Mouse (Mus musculus) left cerebral cortex, postnatal 25 days (tissue): ENCODE measurements around the gene Gal3st2c. TPM values are rescaled to one million over a fixed set of nuclear protein-coding genes. Genes with fewer than 3 reads are reported as not detected.
A peak's percentile ranks its signal among the peaks of the same experiment; 100 is the strongest.
"Not testable (repeated sequence)": the region's sequence is repeated elsewhere in the genome, so short reads cannot be mapped to it uniquely, and the experiment has no call there.

Experiments used
- DNase-seq, 2 experiments: peaks; one replicate each; pipeline ENCODE4 v3.0.0; 2022; ENCODE audit warnings: low spot score in 2 of 2, mixed read lengths in 1 of 2
- intact Hi-C: fragments of 180-260 bp; cut with DNase I; formaldehyde crosslinking; loops from one replicate; pipeline ENCODE4 v1.15.1; 2025
- total RNA-seq, 2 experiments: library from RNA; stranded (reverse); gene quantifications; 2 replicates each; pipeline ENCODE4 v1.2.3; 2021

The Gal3st2c gene
- total RNA-seq = not detected

GRCm38 (mm10) chr1:93990209-93990608 lies at the start of gene Gal3st2c:
Gal3st2c (plus strand) TSS chr1:93990509.
- intact Hi-C loops = loop anchor here (10.0 kb wide), 1 partner anchor 135 kb away; no protein-coding TSS in a partner anchor
- not testable (repeated sequence) for DNase-seq

GRCm38 (mm10) chr1:93949087-93949486 lies 41.2 kb upstream of the Gal3st2c start:
- intact Hi-C loops = not testable (repeated sequence)

GRCm38 (mm10) chr1:93966489-93966888 lies 23.8 kb upstream of the Gal3st2c start:
- DNase-seq, intact Hi-C loops: not testable (repeated sequence)

More at GRCm38 (mm10) chr1:93949087-93949486, 41.2 kb upstream of the Gal3st2c start:
- not testable (repeated sequence) for DNase-seq

GRCm38 (mm10) chr1:93970380-93970779 lies 19.9 kb upstream of the Gal3st2c start:
- intact Hi-C loops, DNase-seq: not testable (repeated sequence)

- DNase-seq, intact Hi-C loops: not testable (repeated sequence)
Observed at GRCm38 (mm10) chr1:93970797-93971196, 19.5 kb upstream of the Gal3st2c start.

GRCm38 (mm10) chr1:93975764-93976163 lies 14.5 kb upstream of the Gal3st2c start:
- DNase-seq, intact Hi-C loops: not testable (repeated sequence)

GRCm38 (mm10) chr1:93978287-93978686 lies 12.0 kb upstream of the Gal3st2c start:
- DNase-seq, intact Hi-C loops: not testable (repeated sequence)

- DNase-seq, intact Hi-C loops: not testable (repeated sequence)
Observed at GRCm38 (mm10) chr1:93980932-93981331, 9.4 kb upstream of the Gal3st2c start.

- DNase-seq = no peak
- intact Hi-C loops = loop anchor here (5.0 kb wide), 1 partner anchor 91 kb away; no protein-coding TSS in a partner anchor
Observed at GRCm38 (mm10) chr1:93986167-93986566, 4.1 kb upstream of the Gal3st2c start.

GRCm38 (mm10) chr1:93988786-93989185 lies 1.5 kb upstream of the Gal3st2c start:
- no peak for DNase-seq
- intact Hi-C loops = loop anchor here (5.0 kb wide), 1 partner anchor 89 kb away; no protein-coding TSS in a partner anchor

GRCm38 (mm10) chr1:93991068-93991467 lies 759 bp downstream of the Gal3st2c start:
- DNase-seq = not testable (repeated sequence)
- intact Hi-C loops = loop anchor here (10.0 kb wide), 1 partner anchor 136 kb away; no protein-coding TSS in a partner anchor

GRCm38 (mm10) chr1:93991491-93991890 lies 1.2 kb downstream of the Gal3st2c start:
- not testable (repeated sequence) for DNase-seq
- intact Hi-C loops = loop anchor here (10.0 kb wide), 1 partner anchor 137 kb away; no protein-coding TSS in a partner anchor

- intact Hi-C loops = no loop called here
- DNase-seq = no peak
Observed at GRCm38 (mm10) chr1:94001023-94001422, 10.7 kb downstream of the Gal3st2c start.

GRCm38 (mm10) chr1:94005954-94006506 lies 15.7 kb downstream of the Gal3st2c start:
- intact Hi-C loops = not testable (repeated sequence)
- peak; percentile 24 to 50 for DNase-seq

- intact Hi-C loops = not testable (repeated sequence)
- peak; percentile 80 to 96 for DNase-seq
Observed at GRCm38 (mm10) chr1:94008826-94009225, 18.5 kb downstream of the Gal3st2c start.

GRCm38 (mm10) chr1:94011643-94012042 lies 21.3 kb downstream of the Gal3st2c start:
- no peak for DNase-seq
- intact Hi-C loops = loop anchor here (2.0 kb wide), 1 partner anchor 67 kb away; no protein-coding TSS in a partner anchor

GRCm38 (mm10) chr1:94020151-94020550 lies 29.8 kb downstream of the Gal3st2c start, which contains the start of gene Neu4:
Neu4 (plus strand) TSS chr1:94020451.
- DNase-seq = peak in 1 of 2 experiments; percentile 15
- intact Hi-C loops = no loop called here

- DNase-seq = peak in 1 of 2 experiments; percentile 35
- intact Hi-C loops = no loop called here
Observed at GRCm38 (mm10) chr1:94027506-94028108, 37.3 kb downstream of the Gal3st2c start.

- no peak for DNase-seq
- intact Hi-C loops = no loop called here
Observed at GRCm38 (mm10) chr1:94028741-94029140, 38.4 kb downstream of the Gal3st2c start.

GRCm38 (mm10) chr1:94033075-94033602 lies 42.8 kb downstream of the Gal3st2c start:
- DNase-seq = no peak
- intact Hi-C loops = no loop called here
